ENCODE assay signal across 33 mouse cellular contexts in genomic region chr11:53451361-53451760, GRCm38 (mm10). TPM values are rescaled to one million over a fixed set of nuclear protein-coding genes. Genes with fewer than 3 reads are reported as not detected.
"Had no signal": no experiment of that assay in that cellular context is flagged by ENCODE, and none has a peak within 500 bp of the region (broad histone marks: within the 10 kb centered on the region; RNA-seq: fewer than 3 reads in every experiment).

No protein-coding gene starts in this region.

- H3K4me3 ChIP-seq: layer of hippocampus, adult 2 months; limb, embryonic 10.5 days; limb, embryonic 13.5 days; liver, embryonic 15.5 days had no signal

- H3K36me3 ChIP-seq: limb, embryonic 10.5 days; limb, embryonic 13.5 days; liver, embryonic 15.5 days had no signal

- H3K27me3 ChIP-seq: limb, embryonic 13.5 days had no signal

- H3K9me3 ChIP-seq: limb, embryonic 10.5 days; limb, embryonic 13.5 days; liver, embryonic 15.5 days had no signal

- H3K4me2 ChIP-seq: limb, embryonic 13.5 days; liver, embryonic 11.5 days; liver, embryonic 15.5 days; midbrain, embryonic 11.5 days had no signal

- H3K9ac ChIP-seq: limb, embryonic 13.5 days; liver, embryonic 15.5 days had no signal

- DNase-seq: kidney, adult 2 months; kidney, postnatal 25 days; layer of hippocampus, adult 9-11 months; lung, adult 2 months; lung, postnatal 14 days; lung, postnatal 4 days; midbrain, embryonic 14.5 days; right cerebral cortex, adult 18-20 months; right cerebral cortex, postnatal 14 days; right cerebral cortex, postnatal 4 days; spleen, adult 18-20 months; thymus, adult 2 months; thymus, postnatal 14 days; thymus, postnatal 4 days had no signal

- H3K27ac ChIP-seq: kidney, postnatal 0 days; layer of hippocampus, adult 2 months; limb, embryonic 10.5 days; limb, embryonic 13.5 days; liver, embryonic 15.5 days had no signal

RNA-seq across cellular contexts. Expression of gene Gm10447, which starts 5.5 kb away (rescaled TPM):
- total RNA-seq: megakaryocyte progenitor cell, adult 5-6 weeks; megakaryocyte-erythroid progenitor cell, adult 5-6 weeks; midbrain, postnatal 0 days had no signal
- polyA plus RNA-seq: kidney, embryonic 14.5 days; midbrain, embryonic 11.5 days; midbrain, embryonic 14.5 days; neural tube, embryonic 11.5 days; neural tube, embryonic 14.5 days had no signal

RNA-seq across cellular contexts. Expression of gene Shroom1, which starts 5.6 kb away (rescaled TPM):
- total RNA-seq: megakaryocyte-erythroid progenitor cell, adult 5-6 weeks had no signal

RNA-seq across cellular contexts. Expression of gene Gm9837, which starts 18.9 kb away (rescaled TPM):
- total RNA-seq: layer of hippocampus, postnatal 25 days; left cerebral cortex, adult 18-20 months; left cerebral cortex, postnatal 25 days; megakaryocyte progenitor cell, adult 5-6 weeks; megakaryocyte-erythroid progenitor cell, adult 5-6 weeks; midbrain, postnatal 0 days had no signal
- polyA plus RNA-seq: kidney, adult 2 months; kidney, embryonic 14.5 days; kidney, postnatal 0 days; large intestine, adult 2 months; limb, embryonic 10.5 days; limb, embryonic 13.5 days; liver, embryonic 11.5 days; liver, embryonic 15.5 days; lung, adult 2 months; lung, embryonic 16.5 days; midbrain, embryonic 11.5 days; midbrain, embryonic 14.5 days; midbrain, postnatal 0 days; neural tube, embryonic 11.5 days; neural tube, embryonic 14.5 days; stomach, embryonic 16.5 days; thymus, adult 2 months had no signal
